Mouse (Mus musculus) liver, embryonic 12.5 days (tissue): Measurements from ENCODE around the gene Stat3. TPM values are rescaled to one million over a fixed set of nuclear protein-coding genes. Genes with fewer than 3 reads are reported as not detected.

Source experiments
- ATAC-seq: fragments of 200-750 bp; cut with Nextera tagmentation; 2 replicates; pipeline ENCODE4 v1.8.0; 2017; ENCODE audit warnings: moderate number of reproducible peaks, mild to moderate bottlenecking, moderate library complexity
- H3K27ac ChIP-seq: fragments of 300-500 bp; sonication (generic); 2 replicates; pipeline ENCODE4 v1.5.1; 2016; ENCODE audit warnings: mild to moderate bottlenecking
- H3K27me3 ChIP-seq: fragments of 300-500 bp; sonication (generic); replicated peaks from 2 replicates; pipeline ENCODE4 v1.6.1; 2016; ENCODE audit warnings: mild to moderate bottlenecking, moderate library complexity
- H3K36me3 ChIP-seq: fragments of 300-500 bp; sonication (generic); 2 replicates; pipeline ENCODE4 v1.6.1; 2016; ENCODE audit warnings: mild to moderate bottlenecking, moderate library complexity
- H3K4me1 ChIP-seq: fragments of 300-500 bp; sonication (generic); 2 replicates; pipeline ENCODE4 v1.6.1; 2016
- H3K4me2 ChIP-seq: fragments of 300-500 bp; sonication (generic); 2 replicates; pipeline ENCODE4 v1.6.1; 2016; ENCODE audit warnings: mild to moderate bottlenecking, moderate library complexity
- H3K4me3 ChIP-seq: fragments of 300-500 bp; sonication (generic); 2 replicates; pipeline ENCODE4 v1.5.1; 2016; ENCODE audit warnings: mild to moderate bottlenecking, moderate library complexity
- H3K9ac ChIP-seq: fragments of 300-500 bp; sonication (generic); 2 replicates; pipeline ENCODE4 v1.6.1; 2016; ENCODE audit warnings: mild to moderate bottlenecking, moderate library complexity
- H3K9me3 ChIP-seq: fragments of 300-500 bp; sonication (generic); replicated peaks from 2 replicates; pipeline ENCODE4 v1.6.1; 2016; ENCODE audit warnings: mild to moderate bottlenecking, moderate library complexity
- WGBS: fragments of 180-500 bp; shearing (Covaris S2); methylation state at CpG from one replicate; pipeline ENCODE4 v1.1.7; 2016; ENCODE audit not compliant: insufficient replicate concordance; 5-methylcytosine and 5-hydroxymethylcytosine counted together
- polyA plus RNA-seq: library from polyadenylated mRNA; unstranded; fragments of >200 nt; fragmentation: Nextera tagmentation; extraction: Ambion mirVana; gene quantifications from 2 replicates; pipeline ENCODE4 v1.2.1, GENCODE M21; 2016

Gene Stat3
- polyA plus RNA-seq, 1 experiment from 2014 or later: 37.3 TPM

GRCm38 (mm10) chr11:100883640-100884039 lies 55.7 kb downstream of the Stat3 start:
- Histone ChIP-seq H3K4me3 (no peak overlapping the region), H3K4me2 (no peak overlapping the region), H3K9ac (no peak overlapping the region), H3K4me1 (peaks cover 75% of the 10 kb centered on the region), H3K9me3 (no peaks in the 10 kb centered on the region), H3K36me3 (peaks cover 71% of the 10 kb centered on the region), H3K27ac (no peak overlapping the region), H3K27me3 (no peaks in the 10 kb centered on the region)
- no peak for ATAC-seq
- WGBS: 89% methylated on average over 10 of the region's 10 CpGs

- Histone ChIP-seq H3K27me3 (no peaks in the 10 kb centered on the region), H3K4me1 (peaks cover 33% of the 10 kb centered on the region), H3K27ac (peak overlapping the region; percentile 51), H3K36me3 (peaks cover 80% of the 10 kb centered on the region), H3K9me3 (no peaks in the 10 kb centered on the region), H3K4me3 (no peak overlapping the region), H3K4me2 (0 out of 2 replicates have a peak overlapping the region, but pooled peaks have one; percentile 10), H3K9ac (no peak overlapping the region)
- 43% methylated on average over 15 of the region's 15 CpGs for WGBS
- peak; percentile 74 for ATAC-seq
Observed at GRCm38 (mm10) chr11:100879321-100880078, 59.8 kb downstream of the Stat3 start.

- WGBS: 65% methylated on average over 3 of the region's 3 CpGs
- no peak for ATAC-seq
- Histone ChIP-seq H3K9ac (no peak overlapping the region), H3K9me3 (no peaks in the 10 kb centered on the region), H3K27me3 (no peaks in the 10 kb centered on the region), H3K4me3 (no peak overlapping the region), H3K4me1 (peaks cover 23% of the 10 kb centered on the region), H3K27ac (no peak overlapping the region), H3K4me2 (no peak overlapping the region), H3K36me3 (peaks cover 69% of the 10 kb centered on the region)
Observed at GRCm38 (mm10) chr11:100875761-100876160, 63.6 kb downstream of the Stat3 start.

- H3K27me3 ChIP-seq: no peaks in the 10 kb centered on the region
- no peaks in the 10 kb centered on the region for H3K9me3 ChIP-seq
- H3K27ac ChIP-seq: no peak overlapping the region
- H3K9ac ChIP-seq: no peak overlapping the region
- no peak overlapping the region for H3K4me3 ChIP-seq
- peaks cover 3% of the 10 kb centered on the region; the same call in 1 of the 2 replicates for H3K4me1 ChIP-seq
- peaks cover 39% of the 10 kb centered on the region for H3K36me3 ChIP-seq
- ATAC-seq: no peak
- WGBS: 76% methylated on average over 8 of the region's 8 CpGs
- H3K4me2 ChIP-seq: no peak overlapping the region
Observed at GRCm38 (mm10) chr11:100870968-100871350, 68.4 kb downstream of the Stat3 start.

- Histone ChIP-seq H3K9me3 (no peaks in the 10 kb centered on the region), H3K4me3 (no peak overlapping the region), H3K27ac (no peak overlapping the region), H3K9ac (no peak overlapping the region), H3K36me3 (peaks cover 37% of the 10 kb centered on the region), H3K27me3 (no peaks in the 10 kb centered on the region), H3K4me2 (no peak overlapping the region), H3K4me1 (peaks cover 9% of the 10 kb centered on the region)
- no peak for ATAC-seq
- WGBS: 79% methylated on average over 10 of the region's 10 CpGs
Observed at GRCm38 (mm10) chr11:100870256-100870967, 68.9 kb downstream of the Stat3 start.

- no peak for ATAC-seq
- Histone ChIP-seq H3K4me2 (no peak overlapping the region), H3K27me3 (no peaks in the 10 kb centered on the region), H3K4me1 (peaks cover 36% of the 10 kb centered on the region), H3K9ac (no peak overlapping the region), H3K4me3 (no peak overlapping the region), H3K9me3 (no peaks in the 10 kb centered on the region), H3K27ac (no peak overlapping the region), H3K36me3 (peaks cover 38% of the 10 kb centered on the region)
- 50% methylated on average over 7 of the region's 7 CpGs for WGBS
Observed at GRCm38 (mm10) chr11:100865618-100866017, 73.7 kb downstream of the Stat3 start.

GRCm38 (mm10) chr11:100863141-100863540 lies 76.2 kb downstream of the Stat3 start:
- Histone ChIP-seq H3K27ac (no peak overlapping the region), H3K27me3 (no peaks in the 10 kb centered on the region; the same call in 1 of the 2 replicates), H3K9me3 (no peaks in the 10 kb centered on the region), H3K9ac (no peak overlapping the region), H3K4me2 (no peak overlapping the region), H3K4me1 (peaks cover 55% of the 10 kb centered on the region), H3K4me3 (no peak overlapping the region), H3K36me3 (peaks cover 33% of the 10 kb centered on the region)
- no peak for ATAC-seq
- WGBS: 88% methylated on average over 10 of the region's 10 CpGs

GRCm38 (mm10) chr11:100861836-100862235 lies 77.5 kb downstream of the Stat3 start:
- H3K4me2 ChIP-seq: peak overlapping the region; percentile 95
- no peak for ATAC-seq
- no peaks in the 10 kb centered on the region for H3K9me3 ChIP-seq
- no peak overlapping the region for H3K27ac ChIP-seq
- 40% methylated on average over 3 of the region's 3 CpGs for WGBS
- peaks cover 55% of the 10 kb centered on the region for H3K4me1 ChIP-seq
- no peak overlapping the region for H3K9ac ChIP-seq
- H3K36me3 ChIP-seq: peaks cover 29% of the 10 kb centered on the region
- H3K27me3 ChIP-seq: peaks cover 6% of the 10 kb centered on the region
- no peak overlapping the region for H3K4me3 ChIP-seq

GRCm38 (mm10) chr11:100861335-100861734 lies 78.0 kb downstream of the Stat3 start:
- ATAC-seq: no peak
- Histone ChIP-seq H3K27me3 (peaks cover 11% of the 10 kb centered on the region), H3K27ac (peak overlapping the region; percentile 77), H3K9ac (peak overlapping the region; percentile 76; the same call in 1 of the 2 replicates), H3K4me2 (peak overlapping the region; percentile 95), H3K9me3 (no peaks in the 10 kb centered on the region), H3K36me3 (peaks cover 29% of the 10 kb centered on the region), H3K4me1 (peaks cover 55% of the 10 kb centered on the region), H3K4me3 (peak overlapping the region; percentile 66)
- 35% methylated on average over 7 of the region's 7 CpGs for WGBS

GRCm38 (mm10) chr11:100860198-100861048 lies 78.9 kb downstream of the Stat3 start:
- Histone ChIP-seq H3K4me2 (peak overlapping the region; percentile 95), H3K4me3 (peak overlapping the region; percentile 66), H3K27me3 (peaks cover 20% of the 10 kb centered on the region), H3K36me3 (peaks cover 26% of the 10 kb centered on the region), H3K9ac (peak overlapping the region; percentile 76), H3K27ac (peak overlapping the region; percentile 77), H3K9me3 (no peaks in the 10 kb centered on the region), H3K4me1 (peaks cover 49% of the 10 kb centered on the region)
- under 1% methylated on average over 55 of the region's 55 CpGs for WGBS
- ATAC-seq: peak; percentile 90

- Histone ChIP-seq H3K4me2 (peak overlapping the region; percentile 95), H3K9ac (peak overlapping the region; percentile 76; the same call in 1 of the 2 replicates), H3K4me3 (peak overlapping the region; percentile 66), H3K27me3 (peaks cover 28% of the 10 kb centered on the region), H3K36me3 (peaks cover 19% of the 10 kb centered on the region), H3K4me1 (peaks cover 45% of the 10 kb centered on the region), H3K27ac (no peak overlapping the region; the same call in 1 of the 2 replicates), H3K9me3 (no peaks in the 10 kb centered on the region)
- 48% methylated on average over 6 of the region's 6 CpGs for WGBS
- no peak for ATAC-seq
Observed at GRCm38 (mm10) chr11:100859579-100860075, 79.7 kb downstream of the Stat3 start.
